Mouse (Mus musculus): ENCODE measurements around the gene Gm10518. TPM values are rescaled to one million over a fixed set of nuclear protein-coding genes. Genes with fewer than 3 reads are reported as not detected.

Gm10518 gene
- polyA plus RNA-seq, 1 experiment from 2014 or later = 0.35 TPM

DNA sequence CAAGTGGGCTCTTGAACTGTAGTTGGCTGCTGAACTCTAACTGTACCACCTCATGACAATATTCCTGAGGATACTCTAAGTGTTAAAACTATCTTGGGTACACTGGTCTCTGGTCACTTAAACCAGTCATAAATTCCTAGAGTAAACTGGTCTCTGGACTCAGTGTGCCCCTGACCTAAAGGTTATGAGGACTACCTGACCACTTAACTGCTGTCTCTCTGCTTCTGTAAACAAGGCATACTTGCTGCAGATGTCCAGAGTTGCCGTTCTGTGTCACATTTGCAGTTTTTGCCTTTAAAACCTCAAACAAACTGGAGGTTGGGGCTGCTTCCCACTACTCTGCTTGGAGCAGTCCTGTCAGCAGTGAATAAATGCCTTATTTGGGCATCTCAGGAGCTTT is 30.4 kb downstream of the Gm10518 start:
- POLR2A ChIA-PET = no interaction called here
- H3K27me3 ChIP-seq = no peaks in the 10 kb centered on the region
- in situ Hi-C loops (cut with MboI; ENCODE audit: low pct_unique_long_range_greater_than_20kb) = no loop called here
- CTCF ChIA-PET = no interaction called here
- DNase-seq (ENCODE audit: low read depth, low spot score) (no peak), ATAC-seq (no peak)
- no peak for TF ChIP-seq CTCF (IDR thresholded peaks at IDR 0.05)

DNA sequence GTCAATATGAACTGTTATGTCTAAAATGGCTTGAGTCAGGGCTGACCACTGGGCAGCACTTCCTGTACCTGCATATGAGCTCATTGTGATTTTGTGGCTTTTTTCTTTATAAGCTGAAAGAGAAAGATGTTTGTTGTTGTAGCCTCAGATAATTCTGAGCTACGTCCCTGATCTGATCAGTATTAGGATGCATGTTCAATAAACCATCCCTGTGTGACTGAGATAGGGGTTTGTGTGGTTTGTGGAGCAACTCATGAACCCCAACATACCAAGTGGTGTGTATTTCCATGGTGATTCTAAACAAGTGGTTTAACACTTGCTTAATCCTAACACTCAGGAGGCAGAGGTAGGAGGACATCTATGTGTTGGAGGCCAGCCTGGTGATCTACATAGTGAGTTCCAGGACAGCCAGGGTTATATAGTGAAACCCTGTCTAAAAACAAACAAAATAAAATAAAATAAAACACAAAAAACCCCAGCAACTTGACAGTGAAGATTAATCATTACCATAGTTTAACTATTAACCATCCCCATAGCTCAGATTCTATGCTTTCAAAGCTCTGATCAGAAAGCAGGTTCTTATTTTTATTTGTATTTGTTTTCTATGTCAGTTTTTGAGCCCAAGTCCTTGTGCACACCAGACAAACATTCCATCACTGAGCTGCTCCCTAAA is 32.7 kb downstream of the Gm10518 start:
- CTCF ChIA-PET = no interaction called here
- DNase-seq (ENCODE audit: low read depth, low spot score) (no peak), ATAC-seq (no peak)
- TF ChIP-seq CTCF (IDR thresholded peaks at IDR 0.05) = no peak
- POLR2A ChIA-PET = interaction anchor here (0.6 kb wide), 1 partner anchor 553 kb away, joined by 3 read pairs; no protein-coding TSS in a partner anchor
- in situ Hi-C loops (cut with MboI; ENCODE audit: low pct_unique_long_range_greater_than_20kb) = no loop called here
- H3K27me3 ChIP-seq = no peaks in the 10 kb centered on the region

DNA sequence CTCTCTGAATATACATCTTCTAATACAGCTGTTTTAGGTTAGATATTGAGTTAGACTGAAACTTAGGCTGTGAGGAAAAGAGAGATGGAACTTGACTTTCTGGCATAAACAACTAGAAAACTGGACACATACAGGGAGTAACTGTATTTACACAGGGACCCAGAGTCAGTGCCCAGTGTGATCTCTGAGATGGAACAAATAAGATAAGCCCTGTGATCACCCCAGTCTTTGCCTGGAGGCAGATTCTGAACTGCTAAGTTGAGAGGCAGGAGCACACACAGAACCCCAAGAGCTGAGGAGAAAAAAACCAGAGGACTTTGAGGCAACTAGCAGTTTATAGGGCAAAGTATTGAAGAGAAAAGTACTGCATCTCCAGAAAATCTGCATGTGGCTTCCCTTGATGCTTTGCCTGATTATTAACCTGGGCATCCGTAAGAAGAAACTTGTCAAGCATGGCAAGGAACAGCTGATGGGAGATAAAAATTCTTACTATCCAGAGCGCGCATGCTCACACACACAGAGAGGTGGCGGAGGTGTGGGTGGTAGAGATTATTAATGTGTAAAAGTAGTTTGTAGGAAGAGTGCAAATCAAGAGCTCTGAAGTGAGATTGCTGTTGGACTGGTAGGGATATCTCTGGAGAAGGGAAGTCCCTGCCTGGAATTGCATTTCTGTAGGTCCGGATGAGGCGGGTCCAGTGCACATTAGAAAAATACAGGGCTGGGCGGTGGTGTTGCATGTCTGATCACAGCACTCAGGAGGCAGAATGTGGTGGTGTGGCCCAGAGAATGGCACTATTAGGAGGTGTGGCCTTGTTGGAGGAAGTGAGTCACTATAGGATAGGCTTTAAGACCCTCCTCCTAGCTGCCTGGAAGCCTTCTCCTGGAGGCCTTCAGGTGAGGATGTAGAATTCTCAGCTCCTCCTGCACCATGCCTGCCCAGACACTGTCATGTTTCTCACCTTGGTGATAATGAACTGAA is 33.5 kb downstream of the Gm10518 start:
- H3K27me3 ChIP-seq = no peaks in the 10 kb centered on the region
- ChIA-PET CTCF (no interaction called here), POLR2A (interaction anchor here (0.6 kb wide), 1 partner anchor 552 kb away, joined by 3 read pairs; no protein-coding TSS in a partner anchor)
- in situ Hi-C loops (cut with MboI; ENCODE audit: low pct_unique_long_range_greater_than_20kb) = no loop called here
- ATAC-seq (peak; percentile 31), DNase-seq (ENCODE audit: low read depth, low spot score) (no peak)
- TF ChIP-seq CTCF (IDR thresholded peaks at IDR 0.05) = no peak

DNA sequence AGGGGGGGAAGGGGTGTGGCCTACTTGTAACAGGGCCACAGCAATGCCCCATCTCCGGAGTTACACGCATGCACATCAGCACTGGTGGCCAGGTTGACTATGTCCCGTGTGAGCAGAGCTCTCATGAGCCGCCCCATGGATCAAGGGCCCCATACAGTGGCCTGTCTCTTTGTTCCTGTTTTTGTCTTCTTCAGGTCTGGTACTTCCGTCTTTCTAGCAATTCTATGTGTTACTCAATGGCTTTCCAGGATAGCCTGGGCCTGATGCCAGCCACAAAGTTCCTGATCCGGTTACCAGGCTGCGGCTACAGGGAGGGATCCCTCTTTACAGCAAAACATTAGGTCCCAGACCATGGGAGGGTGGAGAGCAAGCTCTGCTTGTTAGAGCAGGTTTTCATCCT is 39.4 kb downstream of the Gm10518 start:
- DNase-seq (ENCODE audit: low read depth, low spot score) (no peak), ATAC-seq (no peak)
- TF ChIP-seq CTCF (IDR thresholded peaks at IDR 0.05) = no peak
- in situ Hi-C loops (cut with MboI; ENCODE audit: low pct_unique_long_range_greater_than_20kb) = loop anchor here (5.0 to 10.0 kb wide), 2 partner anchors 40 to 198 kb away; partner anchors contain the start of genes Ahctf1 and Gm10518
- ChIA-PET CTCF (interaction anchor here (1.2 kb wide), 2 partner anchors 11 to 14 kb away, joined by 4 to 6 read pairs; no protein-coding TSS in a partner anchor), POLR2A (no interaction called here)
- H3K27me3 ChIP-seq = no peaks in the 10 kb centered on the region

DNA sequence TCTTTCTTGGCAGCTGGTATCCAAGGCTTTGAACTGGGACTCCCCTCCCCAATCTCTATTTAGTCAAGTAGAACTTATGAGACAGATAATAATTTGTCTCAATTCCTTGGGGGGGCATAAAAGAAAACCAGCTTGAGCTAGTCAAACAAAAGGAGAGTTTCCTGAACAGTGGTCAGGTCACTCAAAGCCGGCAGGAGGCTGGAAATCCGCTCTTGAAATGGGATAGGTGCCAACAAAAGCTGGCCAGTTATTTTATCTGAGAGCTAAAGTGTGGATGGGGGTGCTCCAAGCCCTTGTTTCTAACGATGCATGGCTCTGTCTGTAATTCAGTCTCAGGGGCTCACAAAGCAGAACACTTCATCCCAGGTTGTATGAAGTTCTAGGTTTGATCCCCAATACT is 40.8 kb downstream of the Gm10518 start:
- CTCF ChIA-PET = interaction anchor here (0.8 to 2.8 kb wide), 8 partner anchors 10 to 109 kb away, joined by 3 to 19 read pairs (median 4); no protein-coding TSS in a partner anchor
- in situ Hi-C loops (cut with MboI; ENCODE audit: low pct_unique_long_range_greater_than_20kb) = loop anchor here (5.0 to 10.0 kb wide), 2 partner anchors 42 to 199 kb away; partner anchors contain the start of genes Ahctf1 and Gm10518
- DNase-seq (ENCODE audit: low read depth, low spot score) = no peak

DNA sequence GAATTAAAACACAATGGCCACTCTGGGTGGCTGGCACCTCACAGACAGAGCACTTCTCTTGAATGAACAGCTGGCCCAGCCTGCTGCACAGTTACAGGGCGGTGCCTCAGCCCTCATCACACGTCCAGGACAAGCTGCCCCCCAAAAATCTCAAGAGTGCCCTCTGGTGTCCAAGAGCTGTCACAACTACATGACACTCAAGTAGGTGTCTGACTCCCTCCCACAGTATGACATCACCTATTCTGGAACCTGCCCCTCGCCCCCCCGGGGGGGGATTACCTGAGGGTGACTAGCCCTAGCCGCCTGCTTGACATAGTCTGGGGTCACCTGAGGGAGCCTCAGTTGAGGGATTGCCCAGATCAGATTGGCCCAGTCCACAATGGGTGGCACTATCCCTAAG is 41.7 kb downstream of the Gm10518 start:
- TF ChIP-seq CTCF (IDR thresholded peaks at IDR 0.05) = peak; percentile 78
- in situ Hi-C loops (cut with MboI; ENCODE audit: low pct_unique_long_range_greater_than_20kb) = loop anchor here (5.0 to 10.0 kb wide), 2 partner anchors 43 to 200 kb away; partner anchors contain the start of genes Ahctf1 and Gm10518
- DNase-seq (ENCODE audit: low read depth, low spot score) = no peak
- peak; percentile 33 for ATAC-seq
- POLR2A ChIA-PET = no interaction called here
- CTCF ChIA-PET = interaction anchor here (0.7 to 2.8 kb wide), 10 partner anchors 9 to 176 kb away, joined by 3 to 19 read pairs (median 4); no protein-coding TSS in a partner anchor
- no peaks in the 10 kb centered on the region for H3K27me3 ChIP-seq

More for the DNA sequence above, 40.8 kb downstream of the Gm10518 start:
- TF ChIP-seq CTCF (IDR thresholded peaks at IDR 0.05) = no peak
- ATAC-seq = no peak
- H3K27me3 ChIP-seq = no peaks in the 10 kb centered on the region
- POLR2A ChIA-PET = no interaction called here

DNA sequence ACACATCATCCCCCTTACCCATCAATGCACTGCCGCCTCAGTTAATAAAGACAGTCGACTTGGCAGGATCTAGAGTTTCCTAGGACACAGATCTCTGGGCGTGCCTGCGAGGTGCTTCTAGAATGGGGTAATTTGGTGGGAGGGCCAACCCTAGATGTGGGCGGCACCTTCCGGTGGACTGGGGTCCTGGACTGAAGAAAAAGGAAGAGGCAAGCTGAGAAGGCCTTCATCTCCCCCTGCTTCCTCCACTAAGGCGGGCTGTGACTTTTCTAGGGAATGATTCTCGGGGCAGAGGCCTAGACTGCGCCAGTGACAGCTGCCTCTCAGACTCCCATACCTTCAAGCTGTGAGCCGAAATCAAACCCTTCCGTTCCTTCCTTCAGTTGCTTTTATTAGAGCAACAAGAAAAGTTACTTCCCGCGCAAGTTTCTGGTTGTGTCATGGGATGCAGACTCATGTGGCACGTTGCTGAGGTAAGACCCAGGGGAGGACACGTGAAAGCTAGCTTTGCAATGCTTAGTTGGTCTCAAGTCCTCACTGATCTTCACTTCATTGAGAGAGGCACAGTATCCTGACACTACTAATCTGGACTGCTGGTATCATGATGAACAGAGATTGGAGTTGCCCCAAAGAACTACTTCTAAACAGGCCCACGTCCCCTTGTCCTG is 42.8 kb downstream of the Gm10518 start:
- ChIA-PET CTCF (interaction anchor here (0.7 kb wide), 1 partner anchor 12 kb away, joined by 3 read pairs; no protein-coding TSS in a partner anchor), POLR2A (no interaction called here)
- DNase-seq (ENCODE audit: low read depth, low spot score) = no peak
- no peak for TF ChIP-seq CTCF (IDR thresholded peaks at IDR 0.05)
- in situ Hi-C loops (cut with MboI; ENCODE audit: low pct_unique_long_range_greater_than_20kb) = loop anchor here (10.0 kb wide), 1 partner anchor 201 kb away; no protein-coding TSS in a partner anchor
- no peak for ATAC-seq
- H3K27me3 ChIP-seq = no peaks in the 10 kb centered on the region

DNA sequence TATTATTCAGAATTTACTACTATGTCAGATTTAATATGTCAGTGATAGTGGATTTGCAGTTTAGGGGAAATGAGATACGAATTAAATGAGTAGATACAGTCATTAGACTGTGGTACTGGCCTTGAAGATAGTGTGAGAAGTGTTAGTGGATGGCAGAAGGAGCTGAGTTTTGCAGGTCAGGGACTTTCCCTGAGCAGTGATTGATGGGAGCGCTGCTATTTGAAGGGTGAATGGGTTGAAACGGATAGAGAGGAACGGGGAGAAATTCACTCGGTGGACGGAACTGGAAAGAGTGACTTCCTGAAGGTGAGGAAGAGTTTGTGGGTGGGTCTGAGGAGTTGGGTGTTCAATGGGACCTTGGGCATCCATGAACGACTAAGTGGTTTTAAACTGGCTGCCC is 44.0 kb downstream of the Gm10518 start:
- ChIA-PET CTCF (interaction anchor here (1.1 to 1.5 kb wide), 4 partner anchors 125 to 302 kb away, joined by 3 to 4 read pairs (median 4); no protein-coding TSS in a partner anchor), POLR2A (no interaction called here)
- DNase-seq (ENCODE audit: low read depth, low spot score) = no peak
- no peak for TF ChIP-seq CTCF (IDR thresholded peaks at IDR 0.05)
- in situ Hi-C loops (cut with MboI; ENCODE audit: low pct_unique_long_range_greater_than_20kb) = loop anchor here (10.0 kb wide), 1 partner anchor 202 kb away; no protein-coding TSS in a partner anchor
- no peak for ATAC-seq
- no peaks in the 10 kb centered on the region for H3K27me3 ChIP-seq

DNA sequence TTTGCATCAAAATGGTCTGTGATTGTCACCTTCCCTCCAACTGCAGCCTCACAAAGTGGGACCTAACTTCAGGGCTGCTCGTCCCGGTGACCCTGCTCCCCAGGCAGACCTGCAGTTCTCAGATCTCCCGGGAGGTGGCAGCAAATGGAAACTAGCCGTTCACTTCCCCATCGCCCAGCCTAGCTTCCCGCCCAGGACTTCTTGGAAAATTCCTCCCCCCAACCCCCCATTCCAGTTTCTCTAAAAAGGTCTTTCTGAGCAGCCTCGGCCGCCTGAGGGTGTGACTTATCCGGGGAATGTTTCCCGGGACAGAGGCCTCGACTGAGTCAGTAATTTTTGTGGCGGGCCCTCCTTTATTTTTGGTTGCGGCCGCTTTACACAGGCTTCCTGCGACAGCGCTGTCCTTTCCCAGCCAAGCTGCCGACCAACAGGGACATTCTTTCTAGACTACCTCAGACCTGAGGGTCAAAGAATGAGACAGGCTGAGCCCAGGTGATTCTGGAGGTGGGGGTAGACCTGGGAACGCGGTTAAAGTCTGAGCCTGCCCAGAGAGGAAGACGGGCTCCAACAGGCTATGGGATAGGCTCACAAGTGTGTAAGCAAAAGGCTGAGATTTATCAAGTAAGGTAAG is 44.7 kb downstream of the Gm10518 start:
- POLR2A ChIA-PET = no interaction called here
- DNase-seq (ENCODE audit: low read depth, low spot score) = no peak
- TF ChIP-seq CTCF (IDR thresholded peaks at IDR 0.05) = peak; percentile 90
- no peaks in the 10 kb centered on the region for H3K27me3 ChIP-seq
- in situ Hi-C loops (cut with MboI; ENCODE audit: low pct_unique_long_range_greater_than_20kb) = loop anchor here (10.0 kb wide), 1 partner anchor 203 kb away; no protein-coding TSS in a partner anchor
- CTCF ChIA-PET = interaction anchor here (0.9 to 1.5 kb wide), 6 partner anchors 8 to 301 kb away, joined by 3 to 4 read pairs (median 4); no protein-coding TSS in a partner anchor
- peak; percentile 66 for ATAC-seq

Measured in Patski (cell line).